19 mouse cellular contexts compared by ENCODE assay signal in the genomic region with DNA sequence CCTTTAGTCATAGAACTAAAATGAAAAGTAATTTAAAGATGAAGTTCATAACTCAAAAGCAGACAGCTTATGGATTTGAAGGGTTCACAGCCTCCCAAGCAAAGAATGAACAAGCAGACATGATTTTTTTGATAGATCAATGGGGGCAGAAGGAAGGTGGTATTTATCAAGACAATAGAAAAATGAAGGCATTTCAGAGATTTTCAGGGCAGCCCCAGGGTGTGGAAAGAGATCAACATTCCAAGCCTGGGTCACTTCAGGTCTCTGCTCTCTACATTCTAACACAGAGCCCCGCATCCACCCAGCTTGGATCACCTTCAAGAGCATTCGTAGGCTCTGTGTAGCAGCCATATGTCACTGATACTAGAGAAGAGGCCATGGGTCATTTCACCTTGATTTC. TPM values are rescaled to one million over a fixed set of nuclear protein-coding genes. Genes with fewer than 3 reads are reported as not detected.
A peak's percentile ranks its signal among the peaks of the same experiment; 100 is the strongest.
DNase-seq lines count a peak whose midpoint lies in the region; ATAC-seq lines count a peak whose summit lies in the region.
"Had no signal": no experiment of that assay in that cellular context is flagged by ENCODE, and none has a peak within 500 bp of the region (broad histone marks: within the 10 kb centered on the region; RNA-seq: fewer than 3 reads in every experiment).

No protein-coding gene starts in this region.

- no peaks in the 10 kb centered on the region for H3K36me3 ChIP-seq in midbrain, embryonic 11.5 days (ENCODE audit: control insufficient read depth, insufficient read depth, low read length)
- peaks cover 35% of the 10 kb centered on the region for H3K36me3 ChIP-seq in midbrain, embryonic 13.5 days
- H3K36me3 ChIP-seq: embryonic facial prominence, embryonic 10.5 days; embryonic facial prominence, embryonic 12.5 days had no signal

- DNase-seq in midbrain, embryonic 11.5 days (ENCODE audit: low spot score, missing footprints) = peak; percentile 74
- peak; percentile 49 for DNase-seq in R1 (ENCODE audit: low read depth, low spot score)
- no peak for DNase-seq in adrenal gland, postnatal 25 days
- no peak for DNase-seq in frontal cortex, postnatal 14 days (ENCODE audit: low spot score in 2 of 2)
- DNase-seq: adrenal gland, adult 2 months; adrenal gland, postnatal 10 days; adrenal gland, postnatal 36 days; cerebellum, adult 11-12 months; cerebellum, adult 2 months; cerebellum, adult 9-10 months; cerebellum, postnatal 10 days; cerebellum, postnatal 25 days; forebrain, postnatal 0 days had no signal

- ATAC-seq in midbrain, embryonic 11.5 days (ENCODE audit: low FRiP score) = no peak
- ATAC-seq in midbrain, embryonic 13.5 days = no peak
- ATAC-seq: forebrain, embryonic 13.5 days; forebrain, embryonic 15.5 days; forebrain, postnatal 0 days; Patski had no signal

- no peak overlapping the region for H3K27ac ChIP-seq in midbrain, embryonic 11.5 days (ENCODE audit: low read depth, low read length)
- no peak overlapping the region for H3K27ac ChIP-seq in midbrain, embryonic 13.5 days
- H3K27ac ChIP-seq: embryonic facial prominence, embryonic 10.5 days; embryonic facial prominence, embryonic 12.5 days; forebrain, embryonic 13.5 days; forebrain, embryonic 15.5 days had no signal

- H3K9ac ChIP-seq in midbrain, embryonic 11.5 days (ENCODE audit: low read length) = no peak overlapping the region
- no peak overlapping the region for H3K9ac ChIP-seq in midbrain, embryonic 13.5 days (replicated peaks)
- H3K9ac ChIP-seq: embryonic facial prominence, embryonic 12.5 days; forebrain, embryonic 13.5 days; forebrain, embryonic 15.5 days; forebrain, postnatal 0 days had no signal

- 80% methylated on average over 2 of the region's 2 CpGs for WGBS in midbrain, embryonic 11.5 days
- WGBS in midbrain, embryonic 13.5 days = 90% methylated on average over 2 of the region's 2 CpGs

- H3K27me3 ChIP-seq in midbrain, embryonic 11.5 days (ENCODE audit: control insufficient read depth, insufficient read depth, low read length) = no peaks in the 10 kb centered on the region
- no peaks in the 10 kb centered on the region for H3K27me3 ChIP-seq in midbrain, embryonic 13.5 days
- H3K27me3 ChIP-seq: embryonic facial prominence, embryonic 12.5 days; forebrain, embryonic 13.5 days; forebrain, embryonic 15.5 days; Patski had no signal

- no peaks in the 10 kb centered on the region for H3K4me1 ChIP-seq in midbrain, embryonic 11.5 days (ENCODE audit: control insufficient read depth, insufficient read depth, low read length)
- no peaks in the 10 kb centered on the region for H3K4me1 ChIP-seq in midbrain, embryonic 13.5 days (replicated peaks)
- H3K4me1 ChIP-seq: embryonic facial prominence, embryonic 10.5 days; embryonic facial prominence, embryonic 12.5 days; forebrain, embryonic 13.5 days; forebrain, embryonic 15.5 days had no signal

- H3K4me3 ChIP-seq in midbrain, embryonic 11.5 days (ENCODE audit: low read depth, low read length) = no peak overlapping the region
- no peak overlapping the region for H3K4me3 ChIP-seq in midbrain, embryonic 13.5 days (replicated peaks)
- H3K4me3 ChIP-seq: embryonic facial prominence, embryonic 10.5 days; embryonic facial prominence, embryonic 12.5 days; forebrain, embryonic 13.5 days; forebrain, embryonic 15.5 days had no signal

- no peak overlapping the region for H3K4me2 ChIP-seq in midbrain, embryonic 11.5 days
- no peak overlapping the region for H3K4me2 ChIP-seq in midbrain, embryonic 13.5 days (replicated peaks)
- H3K4me2 ChIP-seq: embryonic facial prominence, embryonic 12.5 days; forebrain, embryonic 13.5 days; forebrain, embryonic 15.5 days had no signal

- no peaks in the 10 kb centered on the region for H3K9me3 ChIP-seq in midbrain, embryonic 11.5 days (ENCODE audit: control insufficient read depth, low read length)
- no peaks in the 10 kb centered on the region for H3K9me3 ChIP-seq in midbrain, embryonic 13.5 days
- H3K9me3 ChIP-seq: embryonic facial prominence, embryonic 10.5 days; embryonic facial prominence, embryonic 12.5 days; forebrain, embryonic 13.5 days; forebrain, embryonic 15.5 days had no signal

RNA-seq across cellular contexts. Expression of gene Clstn3, which starts 21.3 kb away (rescaled TPM):
- 10.3 and 10.5 TPM in 2 replicates for polyA plus RNA-seq in midbrain, embryonic 11.5 days (2014; fragmentation: Nextera tagmentation; extraction: Ambion mirVana)
- polyA plus RNA-seq in midbrain, embryonic 13.5 days (2015; fragmentation: Nextera tagmentation; extraction: Ambion mirVana) = 68.2 and 72.8 TPM in 2 replicates
- total RNA-seq in adrenal gland, postnatal 25 days (2021) = 64.4 and 98.3 TPM in 2 replicates

RNA-seq across cellular contexts. Expression of gene Pex5, which starts 28.5 kb away (rescaled TPM):
- 36.4 and 39.6 TPM in 2 replicates for polyA plus RNA-seq in midbrain, embryonic 11.5 days (2014; fragmentation: Nextera tagmentation; extraction: Ambion mirVana)
- 74.9 and 78.0 TPM in 2 replicates for polyA plus RNA-seq in midbrain, embryonic 13.5 days (2015; fragmentation: Nextera tagmentation; extraction: Ambion mirVana)
- 95.7 and 96.2 TPM in 2 replicates for total RNA-seq in adrenal gland, postnatal 25 days (2021)

RNA-seq across cellular contexts. Expression of gene C1rl, which starts 49.6 kb away (rescaled TPM):
- polyA plus RNA-seq in midbrain, embryonic 11.5 days (2014; fragmentation: Nextera tagmentation; extraction: Ambion mirVana) = 0.23 and 0.28 TPM in 2 replicates
- polyA plus RNA-seq in midbrain, embryonic 13.5 days (2015; fragmentation: Nextera tagmentation; extraction: Ambion mirVana) = 0.10 and 0.15 TPM in 2 replicates
- total RNA-seq in adrenal gland, postnatal 25 days (2021) = 13.8 and 17.3 TPM in 2 replicates

Comparison
In these comparisons a context has a peak if more than half of its experiments do, and no peak if none do; other contexts are left out.
1. DNase-seq: peak in midbrain, embryonic 11.5 days (single experiment) and R1 (single experiment); none in adrenal gland, postnatal 25 days (single experiment) and frontal cortex, postnatal 14 days (0 of 2).